Mouse (Mus musculus) macrophage (primary cell): ENCODE measurements around the gene Qdpr. TPM values are rescaled to one million over a fixed set of nuclear protein-coding genes. Genes with fewer than 3 reads are reported as not detected.
"Not testable (repeated sequence)": the region's sequence is repeated elsewhere in the genome, so short reads cannot be mapped to it uniquely, and the experiment has no call there.

Experiments used
- H3K27ac ChIP-seq: fragments of 350-480 bp; formaldehyde crosslinking; 2 replicates; pipeline ENCODE4 v1.9.0; 2021
- H3K36me3 ChIP-seq: fragments of 350-480 bp; formaldehyde crosslinking; 2 replicates; pipeline ENCODE4 v1.9.0; 2021; ENCODE audit errors: inconsistent target
- H3K4me3 ChIP-seq: fragments of 350-480 bp; formaldehyde crosslinking; 2 replicates; pipeline ENCODE4 v1.9.0; 2021; ENCODE audit errors: inconsistent target
- H3K79me2 ChIP-seq: fragments of 350-480 bp; formaldehyde crosslinking; 2 replicates; pipeline ENCODE4 v1.9.0; 2021; ENCODE audit errors: inconsistent target
- WGBS: methylation state at CpG from one replicate; pipeline ENCODE4 v1.1.7; 2026; ENCODE audit warnings: inconsistent platforms; ENCODE audit not compliant: missing documents; 5-methylcytosine and 5-hydroxymethylcytosine counted together
- polyA plus RNA-seq: library from polyadenylated mRNA; stranded (reverse); fragments of 250-400 nt; gene quantifications from 3 replicates; pipeline ENCODE4 v1.2.4, GENCODE M21; 2018; ENCODE audit warnings: inconsistent platforms

Gene Qdpr
- polyA plus RNA-seq, 1 experiment from 2014 or later: 49.5 TPM

DNA sequence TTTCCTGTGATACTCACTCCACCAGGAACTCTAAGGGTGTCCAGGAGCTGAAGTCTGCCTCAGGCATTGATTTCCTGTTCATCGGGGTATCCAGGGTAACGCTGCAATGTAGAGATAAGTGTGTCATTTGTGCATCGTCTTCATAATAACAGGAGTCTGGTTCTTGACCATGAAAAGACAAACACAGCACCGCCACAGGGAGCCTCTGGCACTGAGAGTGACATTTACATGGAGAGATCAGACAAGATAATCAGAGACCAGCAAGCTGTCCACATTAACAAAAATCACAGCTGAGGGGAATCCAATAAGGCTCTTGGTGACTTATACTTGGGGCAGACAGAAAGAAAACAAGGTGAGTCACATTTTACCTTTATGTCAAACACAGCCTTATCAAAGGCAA lies 12.2 kb downstream of the Qdpr start:
- Histone ChIP-seq H3K79me2 (no peaks in the 10 kb centered on the region), H3K36me3 (peaks cover 66% of the 10 kb centered on the region), H3K27ac (no peak overlapping the region), H3K4me3 (no peak overlapping the region)
- WGBS: 94% methylated on average over 4 of the region's 4 CpGs

DNA sequence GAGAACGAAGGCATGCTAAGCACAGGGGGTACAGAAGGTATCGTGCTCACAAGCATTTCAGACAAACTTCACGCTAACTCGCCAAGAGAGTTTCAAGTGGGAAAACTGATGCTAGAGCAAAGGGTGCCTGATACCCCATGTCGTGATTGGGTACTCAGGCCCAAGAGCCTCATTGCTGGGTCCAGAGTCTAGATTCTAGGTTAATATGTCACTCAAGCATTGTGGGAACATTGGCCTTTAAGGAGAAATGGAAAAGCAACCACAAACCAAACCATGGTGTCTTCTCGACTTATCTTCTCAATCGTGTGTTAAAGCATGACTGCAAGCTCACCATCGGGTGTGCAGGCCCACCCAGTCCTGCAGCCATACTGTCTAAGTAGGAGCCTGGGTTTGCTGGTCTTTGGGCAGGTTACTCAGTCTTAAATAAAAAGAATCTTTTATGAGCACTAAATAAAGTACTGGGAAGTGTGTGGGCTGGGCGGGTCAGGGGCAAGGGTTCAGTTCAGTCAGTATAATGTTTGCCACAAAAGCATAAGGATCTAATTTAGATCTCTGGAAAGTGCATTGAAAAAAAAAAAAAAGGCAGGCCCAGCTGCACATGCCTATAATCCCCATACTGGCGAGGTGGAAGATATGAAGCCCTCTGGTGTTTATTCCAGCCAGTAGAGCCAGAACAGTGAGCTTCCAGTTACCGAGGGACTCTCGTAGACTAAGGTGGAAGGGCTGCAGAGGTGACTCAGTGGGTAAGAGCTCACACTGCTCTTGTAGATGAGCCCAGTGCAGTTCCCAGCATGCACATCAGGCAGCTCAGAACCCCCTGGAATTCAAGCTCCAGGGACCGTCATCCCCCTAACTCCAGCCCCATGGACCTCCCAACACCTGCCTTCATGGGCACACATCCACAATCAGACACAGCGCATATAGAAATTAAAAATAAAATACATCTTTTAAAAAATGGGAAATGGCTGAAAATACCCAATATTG lies 13.8 kb downstream of the Qdpr start:
- Histone ChIP-seq H3K36me3 (peaks cover 55% of the 10 kb centered on the region), H3K27ac (no peak overlapping the region), H3K79me2 (no peaks in the 10 kb centered on the region), H3K4me3 (no peak overlapping the region)
- WGBS: 95% methylated on average over 14 of the region's 14 CpGs

DNA sequence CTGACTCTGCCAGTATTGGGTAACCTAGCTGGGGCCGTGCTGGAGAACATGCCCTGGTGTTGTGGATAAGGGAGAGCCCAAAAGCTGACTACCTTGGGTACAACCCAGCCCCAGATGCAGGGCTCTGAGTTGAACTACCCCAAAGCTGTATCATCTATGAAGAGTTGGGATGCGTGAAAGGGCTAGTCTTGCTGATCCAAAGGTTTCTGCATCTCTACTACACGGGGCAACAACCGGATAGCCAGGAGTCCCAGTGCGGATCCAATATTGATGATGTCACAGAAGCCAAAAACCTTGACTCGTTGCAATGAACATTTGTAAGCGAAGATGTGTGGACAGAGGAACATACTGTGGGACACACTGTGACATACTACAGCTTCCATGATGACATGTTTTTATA lies 22.1 kb downstream of the Qdpr start:
- 100% methylated on average over 7 of the region's 7 CpGs for WGBS
- Histone ChIP-seq H3K36me3 (no peaks in the 10 kb centered on the region), H3K4me3 (no peak overlapping the region), H3K27ac (no peak overlapping the region), H3K79me2 (no peaks in the 10 kb centered on the region)

DNA sequence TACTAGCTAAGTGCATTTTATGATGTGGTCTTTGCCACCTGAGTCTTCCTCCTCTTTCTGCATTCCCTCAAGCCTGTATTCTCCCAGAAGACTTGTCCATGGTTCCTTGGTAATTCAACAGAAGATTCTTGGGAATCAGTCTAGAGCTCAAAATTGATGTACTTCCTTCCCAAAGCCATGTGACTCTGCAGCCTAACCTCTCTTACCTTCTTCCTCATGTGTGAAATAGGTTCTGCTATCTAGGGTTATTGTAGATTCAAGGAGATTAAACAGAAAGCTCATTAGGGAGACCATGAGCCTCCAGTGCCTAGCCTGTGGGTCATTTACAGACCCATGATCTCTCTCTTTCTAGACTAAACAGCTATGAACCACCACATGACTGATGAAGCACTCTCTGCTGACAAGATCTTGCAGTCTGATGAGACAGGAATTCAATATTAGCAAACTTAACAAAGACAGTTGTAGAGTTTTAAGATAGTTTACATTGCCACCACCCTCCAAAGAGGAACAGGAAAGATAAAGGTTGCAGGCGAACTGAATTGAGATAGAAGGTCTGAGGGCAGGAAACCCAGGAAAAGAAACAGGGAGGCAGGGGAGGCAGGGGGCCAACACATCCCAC lies 23.5 kb downstream of the Qdpr start:
- no peaks in the 10 kb centered on the region for H3K36me3 ChIP-seq
- no peak overlapping the region for H3K4me3 ChIP-seq
- 44% methylated on average over 1 of the region's 1 CpGs for WGBS
- no peaks in the 10 kb centered on the region for H3K79me2 ChIP-seq
- H3K27ac ChIP-seq: no peak overlapping the region

- not testable (repeated sequence) for H3K27ac ChIP-seq, H3K4me3 ChIP-seq, H3K79me2 ChIP-seq, H3K36me3 ChIP-seq
- WGBS: 100% methylated on average over 1 of the region's 1 CpGs
Observed at GRCm38 (mm10) chr5:45425771-45426170, 24.3 kb downstream of the Qdpr start.

GRCm38 (mm10) chr5:45424021-45424886 lies 25.8 kb downstream of the Qdpr start:
- H3K27ac ChIP-seq: no peak overlapping the region
- no peak overlapping the region for H3K4me3 ChIP-seq
- no peaks in the 10 kb centered on the region for H3K36me3 ChIP-seq
- no peaks in the 10 kb centered on the region for H3K79me2 ChIP-seq
- 38% methylated on average over 8 of the region's 8 CpGs for WGBS

- Histone ChIP-seq H3K4me3 (no peak overlapping the region), H3K36me3 (no peaks in the 10 kb centered on the region), H3K79me2 (no peaks in the 10 kb centered on the region), H3K27ac (no peak overlapping the region)
- WGBS: 87% methylated on average over 11 of the region's 12 CpGs
Observed at GRCm38 (mm10) chr5:45421881-45422844, 27.9 kb downstream of the Qdpr start.

- Histone ChIP-seq H3K36me3 (no peaks in the 10 kb centered on the region), H3K79me2 (no peaks in the 10 kb centered on the region), H3K27ac (no peak overlapping the region), H3K4me3 (no peak overlapping the region)
- 85% methylated on average over 9 of the region's 10 CpGs for WGBS
Observed at GRCm38 (mm10) chr5:45419841-45420638, 30.0 kb downstream of the Qdpr start.

DNA sequence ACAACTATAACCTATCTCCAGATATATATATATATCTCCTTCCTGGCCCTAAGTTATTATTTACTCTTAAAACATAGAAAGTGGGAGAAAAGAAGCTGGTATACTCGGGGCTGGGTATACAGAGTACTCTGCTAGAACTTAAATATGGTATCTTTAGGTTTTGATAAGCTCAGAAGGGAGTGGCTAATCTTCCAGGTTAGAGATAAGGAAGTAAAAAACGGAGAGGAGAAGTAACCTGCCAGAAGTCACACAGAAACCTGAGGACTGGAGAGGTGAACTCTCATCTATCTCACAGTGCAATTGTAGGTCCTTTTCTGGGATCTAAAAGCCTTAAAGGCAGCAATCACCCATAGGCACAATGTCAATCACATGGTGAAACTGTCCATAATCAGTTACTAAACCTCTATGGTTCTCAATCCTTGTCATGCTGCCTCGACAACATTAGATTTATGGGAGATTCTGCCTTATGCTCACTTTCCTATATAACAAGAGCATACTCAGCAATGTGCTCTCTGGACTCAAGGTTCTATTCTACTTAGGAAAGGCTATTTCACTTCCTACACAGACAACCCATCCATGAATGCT lies 32.1 kb downstream of the Qdpr start:
- H3K79me2 ChIP-seq: no peaks in the 10 kb centered on the region
- 52% methylated on average over 3 of the region's 3 CpGs for WGBS

DNA sequence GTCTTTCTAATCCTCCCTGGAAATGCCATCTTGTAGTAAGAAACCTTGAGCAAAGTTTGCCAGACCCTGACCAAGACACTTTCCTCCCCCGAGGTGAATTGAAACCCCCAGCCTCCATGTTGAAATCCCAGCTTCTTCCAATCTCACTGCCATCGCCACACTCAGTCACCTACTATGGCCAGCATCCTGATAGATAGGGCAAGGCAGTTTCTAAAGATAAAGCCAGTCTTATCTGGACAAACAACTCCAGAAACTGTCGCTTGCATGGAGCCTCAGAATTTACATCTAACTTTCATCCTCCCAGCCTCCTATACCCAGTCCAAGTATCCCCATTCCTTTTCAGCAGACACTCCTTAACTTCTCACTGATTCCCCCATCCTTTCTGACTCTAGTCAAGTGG lies 33.6 kb downstream of the Qdpr start:
- no peaks in the 10 kb centered on the region for H3K36me3 ChIP-seq
- H3K79me2 ChIP-seq: no peaks in the 10 kb centered on the region
- no peak overlapping the region for H3K4me3 ChIP-seq
- 93% methylated on average over 3 of the region's 3 CpGs for WGBS
- no peak overlapping the region for H3K27ac ChIP-seq

More for the DNA sequence above, 32.1 kb downstream of the Qdpr start:
- Histone ChIP-seq H3K4me3 (no peak overlapping the region), H3K27ac (no peak overlapping the region), H3K36me3 (no peaks in the 10 kb centered on the region)

DNA sequence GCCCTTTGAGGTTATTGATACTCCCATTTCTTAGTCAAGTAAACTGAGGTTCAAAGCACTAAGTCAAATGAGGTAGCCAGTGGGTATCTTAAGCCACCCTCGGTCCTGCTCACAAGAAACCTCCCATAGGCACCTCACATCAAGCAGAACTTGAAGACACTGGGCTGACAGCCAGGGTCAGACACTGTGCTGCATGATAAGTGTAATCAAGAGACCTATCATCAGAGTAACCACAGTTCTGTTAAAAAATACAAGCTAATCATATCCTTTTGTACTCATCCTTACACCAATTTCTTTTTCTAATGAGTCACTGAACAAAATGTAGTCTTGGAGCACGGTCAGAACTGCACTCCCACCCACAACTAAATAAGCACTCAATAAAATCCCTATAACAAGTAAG lies 43.9 kb downstream of the Qdpr start:
- 89% methylated on average over 2 of the region's 2 CpGs for WGBS

DNA sequence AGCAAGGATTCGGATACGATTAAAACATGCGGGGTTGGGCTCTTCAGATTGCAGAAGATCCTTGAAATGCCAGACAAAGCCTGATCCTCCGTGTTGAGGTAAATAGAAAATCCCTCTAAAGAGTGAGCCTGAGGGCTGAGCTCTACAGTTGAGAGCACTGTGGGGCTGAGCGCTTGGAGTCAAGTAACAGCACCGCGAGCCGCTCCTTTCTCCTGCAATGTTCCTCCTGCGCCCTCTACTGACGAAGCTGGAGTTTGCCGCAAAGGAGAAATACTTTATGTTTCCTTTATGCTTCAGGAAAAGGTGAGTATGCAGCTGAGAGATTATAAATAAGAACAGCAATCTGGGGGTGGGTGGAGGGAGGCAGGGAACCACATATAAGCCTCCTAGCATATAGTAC lies 47.4 kb downstream of the Qdpr start:
- Histone ChIP-seq H3K79me2 (no peaks in the 10 kb centered on the region), H3K4me3 (no peak overlapping the region), H3K36me3 (no peaks in the 10 kb centered on the region), H3K27ac (no peak overlapping the region)
- 26% methylated on average over 11 of the region's 11 CpGs for WGBS

More for the DNA sequence above, 43.9 kb downstream of the Qdpr start:
- Histone ChIP-seq H3K79me2 (no peaks in the 10 kb centered on the region), H3K36me3 (no peaks in the 10 kb centered on the region), H3K27ac (no peak overlapping the region), H3K4me3 (no peak overlapping the region)
